Mouse (Mus musculus) olfactory bulb, adult 2 months (tissue): ENCODE data around the gene Ret.

Experiments used
- CTCF ChIP-seq: fragments of 200-500 bp; IDR thresholded peaks from 2 replicates; pipeline ENCODE4 v1.5.1; 2012; ENCODE audit warnings: low read depth, mild to moderate bottlenecking, low read length, moderate library complexity; ENCODE audit not compliant: insufficient read depth
- POLR2A ChIP-seq: fragments of 200-500 bp; IDR thresholded peaks from 2 replicates; pipeline ENCODE4 v1.6.1; 2012; ENCODE audit warnings: mild to moderate bottlenecking, low read depth, low read length, moderate library complexity; ENCODE audit not compliant: insufficient read depth

GRCm38 (mm10) chr6:118173251-118173974, 24.1 kb downstream of the Ret start:
- no peak for TF ChIP-seq CTCF
- no peak for TF ChIP-seq POLR2A
